Mouse (Mus musculus) kidney, adult 11 months (tissue): ENCODE results near the gene Sufu.

Source experiments
- DNase-seq: peaks from one replicate; pipeline ENCODE4 v3.0.0; 2022

Sufu gene

DNA sequence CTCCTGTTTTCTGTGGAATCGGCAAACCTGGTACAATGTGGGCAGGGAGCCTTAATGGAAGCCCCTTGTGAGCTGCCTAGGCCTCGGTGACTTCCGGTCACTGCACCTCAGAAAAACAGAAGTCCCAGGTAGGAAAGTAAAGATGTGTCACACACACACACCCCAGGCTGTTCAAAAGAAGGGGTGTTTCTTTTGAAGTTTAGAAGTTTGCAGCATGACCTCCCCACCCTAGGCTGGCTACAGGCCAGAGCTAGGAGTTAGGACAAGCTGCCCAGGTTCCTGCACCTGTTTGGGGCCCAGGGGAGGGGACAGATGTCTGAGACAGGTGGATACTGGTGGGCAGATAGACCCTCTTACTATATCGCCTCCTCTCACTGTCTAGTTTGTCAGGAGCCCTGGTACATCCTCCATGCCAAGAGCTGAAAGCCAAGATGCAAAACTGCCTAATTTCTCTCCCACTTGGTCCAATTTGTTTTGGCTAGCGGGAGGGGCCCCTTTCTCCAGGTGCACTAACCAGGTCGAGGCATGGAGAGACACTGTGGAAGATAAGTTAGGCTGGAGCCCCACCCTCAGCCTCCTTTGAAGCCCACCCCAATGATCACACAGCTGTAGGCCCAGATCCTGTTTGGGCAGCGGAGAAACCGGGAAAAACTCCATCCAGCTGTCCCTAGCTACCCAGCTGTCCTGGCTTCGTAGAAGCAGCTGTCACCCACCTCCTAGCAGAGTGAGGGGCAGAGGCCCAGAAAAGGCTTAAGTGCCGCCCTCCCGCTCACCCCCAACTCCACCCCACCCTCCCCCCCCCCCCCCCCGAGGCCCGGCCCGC lies 121.0 kb downstream of the Sufu start:
- no peak for DNase-seq

DNA sequence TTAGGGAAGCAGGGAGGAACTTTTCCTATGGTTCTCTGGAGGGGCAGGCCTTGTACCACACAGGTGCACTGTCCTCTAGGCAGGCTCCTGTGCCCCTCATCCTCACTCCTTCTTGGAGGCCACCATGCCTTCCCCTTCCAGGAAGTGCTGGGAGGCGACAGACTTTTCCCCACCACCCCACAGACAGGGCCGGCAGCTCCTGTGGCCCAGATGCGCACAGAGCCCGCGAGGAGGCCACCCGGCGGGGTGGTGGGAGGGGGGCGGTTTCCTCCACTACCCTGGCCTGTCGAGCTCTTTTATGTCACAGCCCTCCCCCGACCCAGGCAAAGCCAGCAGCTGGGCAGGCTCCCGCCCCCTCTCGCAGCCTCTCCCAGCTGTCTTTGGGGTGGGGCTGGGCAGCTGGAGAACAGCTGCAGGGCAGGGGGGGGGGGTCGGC lies 121.7 kb downstream of the Sufu start:
- no peak for DNase-seq

DNA sequence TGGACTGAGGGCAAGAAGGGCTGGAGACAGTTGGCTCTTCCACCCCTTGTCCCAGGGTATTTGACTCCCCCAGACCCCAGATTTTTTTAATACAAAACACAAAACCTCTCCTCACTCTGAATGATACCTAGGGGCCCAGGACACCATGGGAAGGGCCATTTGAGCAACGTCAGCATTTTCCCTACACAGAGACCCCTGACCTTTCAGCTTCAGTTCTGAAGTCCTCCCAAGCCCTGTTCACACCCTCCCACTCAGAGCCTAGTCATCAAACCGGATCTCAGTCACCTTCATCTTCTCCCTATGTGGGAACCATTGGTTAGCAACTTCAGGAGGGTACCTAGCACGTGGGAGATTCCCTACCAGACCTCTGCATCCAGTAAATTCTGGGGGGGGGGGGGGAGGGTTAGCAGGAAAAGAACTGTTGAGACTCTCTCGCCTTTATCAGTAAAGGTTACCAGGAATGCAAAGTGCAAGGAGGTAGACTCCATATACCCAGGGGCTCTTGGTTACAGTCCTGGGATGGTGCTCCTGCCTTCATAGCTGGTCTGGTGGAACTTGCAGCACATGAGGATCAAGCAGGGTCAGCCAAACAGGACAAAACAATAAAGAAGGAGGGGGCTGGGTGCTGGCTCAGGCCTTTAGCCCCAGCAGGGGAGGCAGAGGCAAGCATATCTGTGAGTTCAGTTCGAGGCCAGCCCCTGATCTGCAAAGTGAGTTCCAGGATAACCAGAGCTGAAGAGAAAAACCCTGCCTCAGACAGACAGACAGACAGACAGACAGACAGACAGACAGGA lies 122.3 kb downstream of the Sufu start:
- DNase-seq: peak; percentile 21

DNA sequence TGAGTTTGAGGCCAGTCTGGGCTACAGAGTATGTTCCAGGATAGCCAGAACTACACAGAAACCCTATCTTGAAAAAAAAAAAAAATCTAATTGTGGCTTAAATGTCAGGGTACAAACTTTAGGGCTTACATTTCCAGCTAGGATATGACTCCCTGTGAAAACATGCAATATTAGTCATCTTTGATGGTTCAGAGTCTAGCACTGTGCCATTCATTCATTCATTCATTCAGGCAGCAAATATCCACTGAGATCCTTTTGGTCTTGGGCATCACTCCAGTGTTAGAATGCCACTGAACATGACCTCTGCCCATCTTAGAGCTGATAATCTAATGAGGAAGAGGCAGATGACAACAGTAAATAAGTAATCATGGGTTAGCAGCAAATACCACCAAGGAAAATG lies 125.0 kb downstream of the Sufu start:
- no peak for DNase-seq

DNA sequence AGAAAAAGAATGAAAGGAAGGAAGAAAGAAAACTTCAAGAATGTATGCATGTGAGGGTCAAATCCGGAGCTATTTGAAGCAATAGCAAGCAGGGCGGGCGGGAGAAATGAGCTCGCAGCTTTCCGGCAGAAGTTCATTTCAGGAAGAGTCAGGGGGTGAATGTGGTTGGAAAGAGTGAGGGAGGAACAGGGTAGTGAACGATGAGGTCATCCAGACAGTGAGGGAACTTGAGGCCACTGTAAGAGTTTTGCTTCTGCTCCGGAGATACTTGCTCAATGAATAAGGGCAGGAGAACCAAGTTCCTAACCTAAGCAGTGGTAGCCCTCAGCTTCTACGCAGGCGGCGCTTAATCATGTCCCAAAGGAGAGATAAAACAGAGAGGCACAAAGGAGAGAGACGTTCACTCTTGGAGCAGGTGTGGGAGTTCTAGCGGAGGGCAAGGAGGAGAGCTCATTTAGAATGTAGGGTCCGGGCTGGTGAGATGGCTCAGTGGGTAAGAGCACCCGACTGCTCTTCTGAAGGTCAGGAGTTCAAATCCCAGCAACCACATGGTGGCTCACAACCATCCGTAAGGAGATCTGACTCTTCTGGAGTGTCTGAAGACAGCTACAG lies 125.8 kb downstream of the Sufu start:
- DNase-seq: no peak

DNA sequence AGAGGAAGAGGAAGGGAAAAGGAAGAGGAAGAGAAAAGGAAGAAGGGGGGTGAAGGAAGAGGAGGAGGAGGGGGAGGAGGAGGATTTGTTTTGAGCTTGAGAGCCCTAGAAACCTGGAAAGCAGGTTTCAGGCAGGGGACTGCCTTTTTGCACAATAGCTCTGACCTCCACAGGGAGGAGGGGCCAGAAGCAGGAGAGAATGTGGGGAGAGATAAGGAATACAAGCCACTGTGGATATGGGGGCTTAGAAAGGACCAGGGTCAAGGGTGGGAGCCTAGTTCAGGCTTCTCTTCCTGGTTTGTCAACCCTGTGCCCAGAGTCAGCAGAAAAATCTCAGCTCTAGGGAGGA lies 126.4 kb downstream of the Sufu start:
- no peak for DNase-seq

DNA sequence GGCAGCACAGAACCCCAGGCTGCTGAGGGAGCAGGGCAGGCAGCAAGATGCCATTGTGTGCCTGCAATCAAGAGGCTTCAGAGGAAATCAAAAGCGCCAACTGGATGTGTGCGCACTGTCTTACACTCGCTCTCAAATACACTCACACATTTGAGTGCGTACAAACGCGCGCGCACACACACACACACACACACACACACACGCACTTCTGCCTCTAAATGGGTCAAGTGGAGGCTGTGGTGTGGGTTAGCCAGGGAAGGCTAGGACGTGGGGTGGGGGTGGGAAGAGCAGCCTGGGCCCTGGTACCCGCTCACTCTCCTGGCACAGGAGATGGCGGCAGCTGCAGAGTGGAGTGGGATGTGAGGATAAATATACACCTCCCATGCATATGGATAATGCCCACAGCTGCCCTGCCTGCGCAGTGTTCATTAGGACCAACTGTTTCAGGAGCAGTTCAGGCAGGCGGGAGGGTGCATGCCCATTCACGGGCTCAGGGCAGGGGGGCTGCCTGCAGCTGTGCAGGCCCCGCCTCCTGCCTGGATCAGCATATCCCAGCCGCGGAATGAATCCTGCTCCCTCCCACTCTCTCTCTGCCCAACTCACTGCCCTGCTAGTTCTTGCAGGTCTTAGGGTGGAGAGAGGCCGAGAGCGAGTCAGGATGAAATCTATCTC lies 126.9 kb downstream of the Sufu start:
- DNase-seq: peak; percentile 64

DNA sequence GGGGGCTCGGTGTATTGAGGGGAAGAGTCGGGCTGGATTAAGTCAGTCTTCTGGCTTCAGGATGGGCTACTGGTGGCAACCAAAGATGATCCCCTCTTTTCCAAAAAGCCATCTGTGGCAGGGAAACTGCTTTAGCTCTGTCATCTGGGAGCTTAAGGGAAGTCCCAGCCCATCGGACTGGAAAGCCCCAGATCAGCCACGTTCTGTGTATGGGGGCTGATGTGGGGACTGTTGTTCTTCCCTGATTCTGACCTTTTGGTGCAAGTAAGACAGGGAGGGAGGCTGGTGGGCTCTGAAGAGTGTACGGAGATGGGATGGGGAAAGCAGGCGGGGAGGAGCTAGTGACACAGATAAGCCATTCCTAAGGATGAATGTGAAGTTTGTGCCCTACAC lies 127.5 kb downstream of the Sufu start:
- DNase-seq: no peak

DNA sequence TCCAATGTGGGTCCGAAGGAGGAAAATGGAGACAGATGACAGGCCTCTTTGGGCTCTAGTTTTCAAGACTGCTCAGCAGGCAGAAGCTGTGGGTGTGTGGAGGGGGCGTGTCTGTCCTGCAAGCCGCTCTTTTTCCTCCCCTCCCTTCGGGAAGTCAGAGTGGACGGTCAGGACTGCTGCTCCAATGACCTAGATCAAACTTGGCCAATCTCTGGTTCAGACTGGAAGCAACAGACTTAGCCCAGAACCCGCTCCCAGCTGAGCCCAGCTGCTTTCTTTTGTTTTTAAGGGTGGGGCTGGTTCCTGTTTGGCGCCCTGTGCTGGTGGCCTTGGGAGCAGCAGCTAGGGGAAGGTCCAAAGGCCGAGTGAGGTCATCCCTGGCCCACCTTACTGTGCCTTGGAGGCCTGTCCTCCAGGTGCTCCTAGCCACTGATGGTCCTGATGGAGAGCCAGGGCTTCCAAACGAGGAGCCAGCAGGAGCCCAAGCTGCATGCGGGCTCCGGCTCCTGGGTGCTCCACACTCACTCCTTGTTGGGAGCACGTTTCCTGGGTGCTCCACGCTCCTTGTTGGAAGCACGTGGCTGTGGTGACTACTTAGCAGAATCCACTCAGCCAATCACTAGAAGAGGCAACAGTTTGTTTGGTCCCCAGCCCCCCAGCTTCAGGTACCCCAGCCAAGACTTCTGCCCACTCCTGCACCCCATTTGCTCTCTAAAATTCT lies 128.1 kb downstream of the Sufu start:
- DNase-seq: peak; percentile 90

DNA sequence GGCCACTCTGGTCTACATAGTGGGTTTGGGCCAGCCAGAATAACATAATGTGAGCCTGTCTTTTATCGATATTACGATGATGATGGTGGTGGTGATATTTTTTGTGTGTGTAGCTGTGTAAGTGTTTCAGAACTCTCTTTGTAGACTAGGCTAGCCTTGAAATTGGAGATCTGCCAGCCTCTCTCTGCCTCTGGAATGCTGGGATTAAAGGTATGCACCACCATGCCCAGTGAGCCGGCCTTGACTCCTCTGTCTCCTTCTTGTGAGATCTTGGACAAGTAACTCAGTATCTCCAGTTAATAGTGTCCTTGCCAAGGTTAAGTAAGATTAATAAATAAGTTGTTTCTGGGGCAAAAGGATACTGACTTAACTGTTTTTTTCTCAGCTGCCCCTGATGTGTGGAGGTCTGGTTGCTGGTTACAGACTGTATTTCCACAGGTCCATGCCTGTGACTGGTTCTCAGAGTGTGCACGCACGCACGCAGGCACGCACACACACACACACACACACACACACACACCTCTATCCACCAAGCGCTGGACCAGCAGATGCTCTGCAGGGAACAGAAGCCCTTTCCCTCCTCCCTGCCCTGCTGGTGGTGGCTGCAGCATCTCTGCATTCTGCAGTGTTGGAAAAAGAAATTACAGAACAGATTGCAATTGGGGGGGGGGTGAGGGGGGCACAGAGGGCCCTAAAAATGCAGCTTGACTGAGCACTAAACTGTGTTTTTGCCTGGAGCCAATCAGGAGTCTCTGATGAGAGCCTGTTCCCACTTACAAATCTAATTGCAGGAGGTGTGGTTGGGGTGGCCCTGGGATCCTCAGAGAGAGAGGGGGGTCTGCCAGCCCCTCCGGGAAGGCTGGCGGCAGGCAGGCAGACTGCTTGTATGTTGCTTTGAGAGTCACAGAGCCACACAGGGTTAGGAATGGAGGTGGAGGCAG lies 129.3 kb downstream of the Sufu start:
- peak; percentile 56 for DNase-seq

DNA sequence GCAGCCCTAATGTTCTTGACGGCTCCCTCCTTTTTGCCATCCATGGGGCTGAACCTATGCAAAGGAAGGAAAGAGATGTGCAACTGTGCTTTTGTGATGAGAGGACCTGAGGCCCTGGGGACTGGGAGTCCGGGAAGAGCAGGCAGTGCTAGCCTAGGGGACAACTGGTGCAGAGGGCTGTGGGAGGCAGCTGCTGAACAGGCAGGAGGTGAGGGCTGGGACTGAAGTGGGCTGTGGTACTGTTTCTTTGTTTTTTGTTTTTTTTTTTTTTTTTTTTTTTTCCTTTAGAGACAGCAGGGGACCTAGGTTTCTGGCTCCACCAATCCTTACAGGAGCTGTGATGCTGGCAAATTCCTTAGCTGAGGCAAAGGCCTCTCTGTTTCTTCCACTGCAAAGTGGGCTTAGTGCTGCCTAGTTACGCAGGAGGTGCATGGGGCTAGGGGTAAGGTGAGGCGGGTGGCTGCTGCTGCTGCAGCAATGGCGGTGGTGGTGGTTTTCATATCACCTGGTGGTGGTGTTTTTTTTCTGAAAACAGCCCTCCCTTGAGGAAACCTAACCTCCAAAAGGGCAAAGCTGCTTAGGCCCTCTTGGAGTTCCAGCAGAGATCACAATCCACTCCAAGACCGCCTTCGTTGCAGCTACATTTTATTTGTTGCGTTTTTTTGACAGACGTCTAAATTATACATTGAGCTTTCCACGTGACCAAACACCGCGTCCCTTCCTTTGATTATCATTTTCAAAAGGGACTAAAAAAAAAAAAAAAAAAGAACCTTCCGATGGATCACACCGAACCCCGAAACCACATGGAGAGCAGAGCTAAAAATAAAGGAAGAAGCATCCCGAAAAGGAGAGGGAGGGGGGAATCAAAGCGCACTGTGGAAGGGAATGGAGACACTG lies 131.2 kb downstream of the Sufu start:
- DNase-seq: no peak

DNA sequence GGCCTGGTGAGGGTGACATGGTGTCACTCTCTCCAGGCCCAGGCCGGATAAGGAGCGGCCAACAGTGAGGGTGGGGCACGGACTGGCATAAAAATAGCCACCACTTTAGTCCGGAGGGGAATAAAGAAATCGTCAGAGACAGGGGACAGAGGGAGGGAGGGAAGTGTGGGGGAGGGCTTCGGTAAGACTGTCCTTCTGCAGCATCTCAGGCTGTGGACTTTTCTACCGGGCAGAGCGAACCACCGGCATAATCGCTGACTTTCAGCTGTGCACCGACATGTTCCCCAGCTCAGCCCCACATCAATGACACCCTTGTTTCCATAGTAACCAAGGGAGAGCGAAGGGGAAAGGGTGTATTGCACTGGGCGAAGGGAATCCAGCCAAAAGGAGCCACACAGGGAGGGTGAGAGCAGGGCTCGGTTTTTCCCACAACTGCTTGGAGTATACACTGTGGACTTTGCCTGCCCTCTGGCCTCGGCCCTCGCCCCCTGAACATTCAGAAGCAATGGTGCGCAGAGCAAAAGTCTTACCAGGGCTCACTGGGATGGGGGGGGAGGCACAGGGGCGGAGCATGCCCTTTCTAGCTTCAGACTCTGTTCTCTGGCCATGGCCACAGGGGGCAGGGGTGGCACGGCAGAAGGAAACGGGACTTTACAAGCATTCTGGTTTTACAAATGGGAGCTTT lies 132.0 kb downstream of the Sufu start:
- DNase-seq: peak; percentile 96

DNA sequence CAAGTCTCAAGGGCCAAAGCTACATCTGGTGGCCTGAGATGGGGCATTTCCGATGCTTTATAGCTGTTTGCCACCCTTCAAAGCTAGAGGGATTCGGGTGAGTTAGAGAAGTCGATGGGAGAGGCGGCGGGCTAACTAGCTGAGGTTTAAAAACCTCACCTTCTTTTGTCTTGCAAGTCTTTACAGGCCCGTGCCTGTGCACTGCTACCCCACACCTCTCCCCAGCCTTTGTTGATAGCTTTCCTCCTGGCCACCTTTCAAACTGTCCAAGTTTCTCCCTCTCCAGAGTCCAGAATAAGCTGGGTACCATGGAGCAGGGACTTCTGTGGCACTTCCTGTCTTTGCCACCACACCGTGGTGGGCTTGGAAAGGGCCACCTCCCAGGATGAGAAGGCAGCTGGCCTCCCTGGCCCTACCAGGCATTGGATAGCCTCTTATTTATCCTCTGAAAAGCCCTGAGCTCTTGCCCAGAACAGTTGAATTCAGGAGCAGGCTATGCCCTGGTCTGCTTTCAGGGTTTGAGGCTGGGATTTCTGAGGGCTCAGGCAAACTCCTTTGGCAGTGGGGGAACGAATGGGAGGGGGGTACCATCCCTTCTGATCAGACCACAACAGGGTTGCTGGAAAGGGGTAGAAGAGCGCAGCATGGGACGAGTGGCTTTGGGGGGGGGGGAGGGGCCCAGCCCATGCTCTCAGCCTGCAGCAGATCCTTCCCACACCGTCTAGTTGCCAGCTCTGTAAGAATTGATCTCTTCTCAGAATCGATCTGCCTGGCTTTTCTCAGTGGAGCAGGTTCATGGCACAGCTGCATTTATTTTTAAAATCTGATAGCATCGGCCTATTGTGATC lies 133.1 kb downstream of the Sufu start:
- peak; percentile 21 for DNase-seq

DNA sequence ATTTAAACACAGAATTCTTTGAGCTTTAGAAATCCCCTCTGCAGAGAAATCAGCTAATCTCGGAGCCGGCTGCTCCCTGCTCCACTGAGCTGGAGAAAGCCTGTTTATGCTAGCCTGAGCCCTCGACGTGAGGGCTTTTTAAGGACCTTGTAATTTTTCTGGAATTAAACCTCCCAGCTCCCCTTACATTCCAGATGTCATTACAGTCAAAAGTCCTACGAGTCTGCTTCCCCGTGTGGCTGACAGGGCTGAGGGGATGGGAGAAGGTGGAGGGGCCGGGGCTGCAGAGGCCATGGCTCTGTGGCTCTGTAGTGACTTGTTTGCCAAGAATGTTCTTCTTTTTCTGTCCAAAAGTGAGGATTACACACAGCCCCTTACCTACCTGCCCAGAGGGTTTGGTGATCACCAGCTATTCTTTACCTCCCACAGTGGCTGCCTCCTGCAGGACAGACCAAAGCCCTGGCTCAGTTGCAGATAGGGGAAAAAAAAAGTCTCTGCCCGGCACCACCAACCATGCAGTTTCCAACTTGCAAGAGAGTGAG lies 133.8 kb downstream of the Sufu start:
- DNase-seq: peak; percentile 33

DNA sequence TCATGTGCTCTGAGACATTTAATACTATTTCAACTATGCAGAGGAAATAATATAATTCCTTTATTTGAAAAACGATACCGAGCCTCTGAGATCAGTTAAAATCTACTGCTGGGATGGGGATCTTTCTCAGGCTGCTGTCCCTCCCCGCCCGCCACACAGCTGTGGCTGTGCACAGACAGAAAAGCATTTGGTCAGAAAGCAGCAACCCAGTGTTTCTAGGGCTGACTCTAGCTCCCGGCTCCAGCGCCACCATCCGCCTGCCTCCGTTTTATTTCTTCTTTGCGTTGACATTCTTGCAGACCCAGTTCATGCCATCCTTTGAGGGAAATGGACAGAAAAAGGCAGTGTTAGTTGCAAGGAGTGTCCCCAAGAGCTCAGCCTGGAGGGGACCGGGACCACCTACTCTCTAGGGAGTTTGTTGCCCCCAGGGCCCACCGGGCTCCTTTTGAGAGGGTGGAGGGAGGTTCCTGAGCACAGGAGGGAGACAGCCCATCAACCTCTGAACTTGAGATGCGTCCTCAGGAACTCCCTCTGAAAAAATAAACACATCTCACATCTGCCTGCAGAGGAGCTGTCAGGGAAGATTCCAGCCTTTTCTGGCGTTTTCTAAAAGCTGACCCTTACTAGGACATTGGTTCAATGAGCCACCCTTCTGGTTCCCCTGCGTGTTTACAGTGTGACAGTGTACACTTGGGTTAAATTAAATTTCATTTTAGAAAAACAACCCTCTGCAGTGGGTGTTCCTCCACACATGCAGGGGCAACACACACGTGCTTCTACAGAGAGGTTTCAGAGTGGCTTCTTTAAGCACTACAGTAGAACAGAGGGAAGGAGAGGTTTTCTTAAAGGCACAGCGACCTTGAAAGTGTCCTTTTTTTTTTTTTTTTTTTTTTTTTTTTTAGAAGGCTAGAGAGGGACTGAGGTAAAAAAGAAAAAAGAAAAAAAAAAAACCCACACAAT lies 134.7 kb downstream of the Sufu start:
- DNase-seq: peak; percentile 49

DNA sequence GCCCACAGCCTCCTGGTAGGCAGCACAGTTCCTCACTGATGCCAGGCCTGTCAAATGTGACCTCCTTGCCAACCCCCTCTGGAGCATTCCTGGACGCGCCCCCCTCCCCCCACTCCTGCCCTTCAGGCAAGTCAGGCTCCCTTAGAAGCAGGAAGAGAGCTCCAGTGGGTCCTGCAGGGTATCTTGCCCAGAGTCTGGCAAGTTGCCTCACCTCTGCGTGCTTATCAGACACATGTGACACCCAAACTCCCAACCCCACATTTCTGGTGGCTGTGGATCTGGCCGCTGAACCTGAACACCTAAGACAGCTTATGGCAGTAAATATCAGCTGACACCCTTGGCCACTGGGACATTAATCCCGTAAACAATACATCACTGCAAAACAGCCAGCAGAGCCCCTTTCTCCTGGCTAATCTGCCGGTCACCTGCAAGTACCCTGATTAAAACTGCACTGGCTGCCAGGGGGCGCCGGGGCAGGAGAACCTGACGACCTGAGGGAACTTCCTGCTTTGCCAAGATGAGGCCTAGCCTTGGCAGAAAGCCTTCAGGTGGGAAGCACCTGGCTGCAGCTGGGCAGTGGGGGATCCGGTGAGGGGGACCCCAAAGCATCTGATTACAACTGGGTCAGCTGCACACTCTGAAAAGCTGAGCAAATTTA lies 135.5 kb downstream of the Sufu start:
- peak; percentile 72 for DNase-seq

DNA sequence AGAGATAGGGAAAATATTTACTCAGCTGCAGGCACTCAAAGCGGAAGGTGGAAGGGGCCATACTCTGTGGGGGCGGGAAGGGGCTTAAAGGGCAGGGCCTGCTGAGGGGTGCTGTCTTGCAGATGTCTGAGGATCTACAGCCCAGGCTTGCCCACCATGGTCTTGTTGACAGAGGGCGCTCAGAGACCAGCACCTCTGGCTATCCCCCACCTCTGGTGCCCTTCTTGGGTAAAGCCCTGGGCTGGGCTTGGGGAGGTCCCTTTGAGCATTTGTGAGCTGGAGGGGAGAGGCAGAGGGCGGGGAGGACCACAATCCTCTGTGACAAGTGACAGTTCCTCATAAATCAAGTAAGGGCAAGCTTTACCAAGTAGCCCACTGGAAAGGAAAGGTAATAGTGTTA lies 136.4 kb downstream of the Sufu start:
- DNase-seq: peak; percentile 10
